Mouse (Mus musculus) lung, adult 18-20 months (tissue): ENCODE results near the gene Gm4303.
A peak's percentile ranks its signal among the peaks of the same experiment; 100 is the strongest.
"Not testable (repeated sequence)": the region's sequence is repeated elsewhere in the genome, so short reads cannot be mapped to it uniquely, and the experiment has no call there.

ENCODE experiments used
- DNase-seq, 2 experiments: peaks; one replicate each; pipeline ENCODE4 v3.0.0; 2022; ENCODE audit warnings: mixed read lengths in 2 of 2

Gm4303 gene

DNA sequence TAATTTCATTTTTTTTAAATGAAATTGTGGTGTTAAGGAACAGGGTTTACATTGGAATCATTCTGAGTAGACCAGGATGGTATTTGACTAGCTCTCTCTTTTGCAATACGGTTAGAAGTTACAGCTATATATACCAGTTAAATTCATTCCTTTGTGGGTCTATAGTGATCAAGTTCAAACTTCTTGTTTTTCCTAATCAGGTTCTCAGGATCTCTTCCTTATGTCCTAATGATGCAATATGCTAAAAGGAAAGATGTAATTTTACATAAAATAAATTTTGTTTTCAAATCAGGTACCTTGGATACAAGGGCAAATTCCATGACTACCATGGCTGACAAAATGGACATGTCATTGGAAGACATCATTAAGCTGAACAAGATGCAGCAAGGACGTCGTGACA lies at the start of gene Gm4303:
Gene Gm4303 (plus strand): TSS at position 301 of the 400 bp plus-strand sequence.
- not testable (repeated sequence) for DNase-seq

DNA sequence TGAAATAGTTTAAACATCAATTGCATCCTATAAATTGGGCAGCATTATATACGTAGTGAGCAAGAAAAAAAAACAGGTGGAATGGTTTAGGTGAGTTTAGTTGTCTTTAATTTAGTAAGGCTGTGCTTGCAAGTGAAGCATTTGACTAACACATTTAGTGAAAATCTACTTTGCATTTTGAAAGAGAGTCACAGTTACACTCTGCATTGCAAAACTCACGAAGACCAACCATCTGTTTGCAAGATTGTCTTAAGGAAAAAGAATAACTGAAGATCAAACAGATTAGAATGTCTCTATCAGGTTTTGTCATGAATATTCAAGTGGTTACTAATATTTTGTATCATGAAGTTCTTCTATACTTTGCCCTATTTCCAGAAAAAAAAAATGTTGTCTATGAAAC lies 49.7 kb upstream of the Gm4303 start:
- no peak for DNase-seq

GRCm38 (mm10) chr10:100300106-100300505 lies 45.7 kb upstream of the Gm4303 start:
- DNase-seq = not testable (repeated sequence)

GRCm38 (mm10) chr10:100335376-100335775 lies 10.4 kb upstream of the Gm4303 start, which contains the start of gene Gm4301:
Gm4301 (plus strand) TSS chr10:100335676.
- DNase-seq = not testable (repeated sequence)

GRCm38 (mm10) chr10:100340536-100340935 lies 5.2 kb upstream of the Gm4303 start, which contains the start of gene Gm4302:
Gm4302 (plus strand) TSS chr10:100340836.
- DNase-seq = not testable (repeated sequence)

DNA sequence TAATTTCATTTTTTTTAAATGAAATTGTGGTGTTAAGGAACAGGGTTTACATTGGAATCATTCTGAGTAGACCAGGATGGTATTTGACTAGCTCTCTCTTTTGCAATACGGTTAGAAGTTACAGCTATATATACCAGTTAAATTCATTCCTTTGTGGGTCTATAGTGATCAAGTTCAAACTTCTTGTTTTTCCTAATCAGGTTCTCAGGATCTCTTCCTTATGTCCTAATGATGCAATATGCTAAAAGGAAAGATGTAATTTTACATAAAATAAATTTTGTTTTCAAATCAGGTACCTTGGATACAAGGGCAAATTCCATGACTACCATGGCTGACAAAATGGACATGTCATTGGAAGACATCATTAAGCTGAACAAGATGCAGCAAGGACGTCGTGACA lies 5.0 kb downstream of the Gm4303 start, which contains the start of gene Gm4305:
Gene Gm4305 (plus strand): TSS at position 301 of the 400 bp plus-strand sequence.
- not testable (repeated sequence) for DNase-seq

- DNase-seq = peak; percentile 0 to 3
These were observed 11.1 kb downstream of the Gm4303 start for GRCm38 (mm10) chr10:100356841-100357240.

GRCm38 (mm10) chr10:100361038-100361437 lies 15.3 kb downstream of the Gm4303 start, which contains the start of gene Gm4307:
Gm4307 (plus strand) TSS chr10:100361338.
- not testable (repeated sequence) for DNase-seq

- not testable (repeated sequence) for DNase-seq
These were observed 36.7 kb downstream of the Gm4303 start, which contains the start of gene Gm4312 for GRCm38 (mm10) chr10:100382460-100382859. Gm4312 (minus strand) TSS chr10:100382560.
